Mouse (Mus musculus) lung, postnatal 0 days (tissue): ENCODE measurements around the gene Rbm28. TPM values are rescaled to one million over a fixed set of nuclear protein-coding genes. Genes with fewer than 3 reads are reported as not detected.

ENCODE experiments used
- ATAC-seq: fragments of 200-750 bp; cut with Nextera tagmentation; 2 replicates; pipeline ENCODE4 v1.8.0; 2017; ENCODE audit warnings: moderate library complexity
- DNase-seq: peaks from one replicate; pipeline ENCODE4 v3.0.0-alpha.2; 2016; ENCODE audit warnings: low spot score
- H3K27ac ChIP-seq: fragments of 300-500 bp; sonication (generic); 2 replicates; pipeline ENCODE4 v1.5.1; 2014; ENCODE audit warnings: antibody characterized with exemption, mild to moderate bottlenecking, low read length, mixed read lengths
- H3K27me3 ChIP-seq: fragments of 300-500 bp; sonication (generic); replicated peaks from 2 replicates; pipeline ENCODE4 v1.6.1; 2014; ENCODE audit warnings: low read length, mixed read lengths; ENCODE audit not compliant: insufficient read depth
- H3K36me3 ChIP-seq: fragments of 300-500 bp; sonication (generic); 2 replicates; pipeline ENCODE4 v1.6.1; 2014; ENCODE audit warnings: low read length, mixed read lengths; ENCODE audit not compliant: insufficient read depth
- H3K4me1 ChIP-seq: fragments of 300-500 bp; sonication (generic); 2 replicates; pipeline ENCODE4 v1.6.1; 2014; ENCODE audit warnings: antibody characterized with exemption, low read depth, low read length, mixed read lengths; ENCODE audit not compliant: insufficient read depth
- H3K4me2 ChIP-seq: fragments of 300-500 bp; sonication (generic); replicated peaks from 2 replicates; pipeline ENCODE4 v1.6.1; 2014; ENCODE audit warnings: low read depth, mild to moderate bottlenecking, low read length, moderate library complexity, mixed read lengths
- H3K4me3 ChIP-seq: fragments of 300-500 bp; sonication (generic); 2 replicates; pipeline ENCODE4 v1.5.1; 2014; ENCODE audit warnings: low read depth, low read length
- H3K9ac ChIP-seq: fragments of 300-500 bp; sonication (generic); replicated peaks from 2 replicates; pipeline ENCODE4 v1.6.1; 2014; ENCODE audit warnings: low read depth, mild to moderate bottlenecking
- H3K9me3 ChIP-seq: fragments of 300-500 bp; sonication (generic); 2 replicates; pipeline ENCODE4 v1.6.1; 2016; ENCODE audit warnings: low read length, mixed read lengths
- CTCF ChIP-seq: IDR thresholded peaks from 2 replicates; pipeline ENCODE4 v1.5.1; 2016; ENCODE audit warnings: antibody characterized with exemption, mild to moderate bottlenecking
- EP300 ChIP-seq: IDR thresholded peaks from 2 replicates; pipeline ENCODE4 v1.6.1; 2016; ENCODE audit warnings: antibody characterized with exemption, mild to moderate bottlenecking, control low read depth
- WGBS: fragments of 180-500 bp; shearing (Covaris S2); extraction: QIAGEN DNeasy Blood & Tissue Kit; methylation state at CpG from one replicate; pipeline ENCODE4 v1.1.7; 2014; 5-methylcytosine and 5-hydroxymethylcytosine counted together
- polyA plus RNA-seq: library from polyadenylated mRNA; unstranded; fragments of >200 nt; fragmentation: Nextera tagmentation; extraction: Ambion mirVana; gene quantifications from 2 replicates; pipeline ENCODE4 v1.2.1, GENCODE M21; 2015

Rbm28 gene
- polyA plus RNA-seq, 1 experiment from 2014 or later = 19.1 TPM

DNA sequence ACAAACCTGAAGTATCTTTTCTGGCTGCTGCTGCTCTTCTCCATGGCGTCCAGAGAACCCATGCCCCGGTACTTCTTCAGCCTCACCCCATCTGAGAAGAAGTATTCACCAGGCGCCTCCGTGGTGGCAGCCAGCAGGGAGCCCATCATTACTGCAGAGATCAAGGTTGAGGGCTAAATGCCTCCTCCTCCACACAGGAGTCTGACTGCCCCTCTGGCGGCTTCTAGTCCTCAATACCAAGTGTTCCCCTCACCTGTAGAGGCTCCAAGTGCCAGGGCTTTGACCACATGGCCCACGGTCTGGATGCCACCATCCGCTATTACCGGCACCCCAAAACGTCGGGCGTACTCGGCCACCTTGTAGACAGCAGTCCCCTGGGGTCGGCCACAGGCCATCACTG is 38.3 kb upstream of the Rbm28 start:
- TF ChIP-seq CTCF = no peak
- TF ChIP-seq EP300 = no peak
- no peak for DNase-seq
- Histone ChIP-seq H3K27me3 (no peaks in the 10 kb centered on the region), H3K36me3 (0 out of 2 replicates have a peak, but pooled peaks cover 19% of the 10 kb centered on the region), H3K4me1 (0 out of 2 replicates have a peak, but pooled peaks cover 3% of the 10 kb centered on the region), H3K4me3 (no peak overlapping the region), H3K27ac (no peak overlapping the region), H3K4me2 (no peak overlapping the region), H3K9ac (no peak overlapping the region), H3K9me3 (no peaks in the 10 kb centered on the region)
- 95% methylated on average over 13 of the region's 13 CpGs for WGBS
- no peak for ATAC-seq

DNA sequence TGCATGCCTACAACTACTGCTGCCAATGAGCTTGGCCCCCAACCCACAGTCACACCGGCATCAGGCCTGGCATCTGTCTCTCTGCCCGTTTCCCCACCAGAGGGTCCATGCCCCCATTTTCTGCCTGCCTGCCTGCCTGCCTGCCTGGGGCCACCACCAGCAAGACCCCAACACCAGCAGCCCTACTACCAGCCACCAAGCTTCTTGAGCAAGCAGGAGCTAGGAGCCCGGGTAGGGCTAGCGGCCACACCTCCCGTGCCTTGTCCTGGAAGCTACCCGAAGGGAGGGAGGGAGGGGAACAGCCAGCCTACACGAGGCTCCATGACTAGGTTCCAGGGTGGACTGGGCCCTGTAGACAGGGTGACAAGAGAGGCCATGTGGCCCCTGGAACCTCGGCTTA is 37.2 kb upstream of the Rbm28 start:
- DNase-seq = no peak

DNA sequence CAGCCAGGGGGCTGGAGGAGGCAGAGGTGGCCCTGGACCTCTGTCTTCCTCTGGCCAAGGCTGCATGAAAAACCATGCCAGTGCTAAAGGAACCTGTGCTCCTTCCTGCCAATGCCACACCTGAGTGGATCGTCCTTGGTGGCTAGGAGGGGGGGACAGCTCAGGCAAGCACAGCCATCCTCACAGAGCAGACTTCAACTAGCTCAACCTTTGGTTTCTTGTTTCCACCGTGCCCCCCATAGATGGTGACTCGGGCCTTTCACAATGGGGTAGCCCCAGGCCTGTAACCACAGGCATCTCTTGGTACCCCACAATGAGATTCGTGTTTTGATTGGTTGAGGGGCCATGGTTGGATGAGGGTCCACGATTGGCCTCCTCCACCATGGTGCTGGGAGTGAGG is 36.5 kb upstream of the Rbm28 start:
- no peaks in the 10 kb centered on the region for H3K9me3 ChIP-seq
- ATAC-seq = no peak
- no peak overlapping the region for H3K9ac ChIP-seq
- no peaks in the 10 kb centered on the region for H3K27me3 ChIP-seq
- no peak overlapping the region for H3K4me2 ChIP-seq
- no peak for DNase-seq
- 95% methylated on average over 5 of the region's 5 CpGs for WGBS
- no peak overlapping the region for H3K27ac ChIP-seq
- TF ChIP-seq CTCF (no peak), EP300 (no peak)
- 0 out of 2 replicates have a peak, but pooled peaks cover 3% of the 10 kb centered on the region for H3K4me1 ChIP-seq
- H3K36me3 ChIP-seq = 0 out of 2 replicates have a peak, but pooled peaks cover 19% of the 10 kb centered on the region
- no peak overlapping the region for H3K4me3 ChIP-seq

More for the DNA sequence above, 37.2 kb upstream of the Rbm28 start:
- Histone ChIP-seq H3K9me3 (no peaks in the 10 kb centered on the region), H3K4me1 (0 out of 2 replicates have a peak, but pooled peaks cover 3% of the 10 kb centered on the region), H3K27me3 (no peaks in the 10 kb centered on the region), H3K4me3 (no peak overlapping the region), H3K27ac (no peak overlapping the region), H3K36me3 (0 out of 2 replicates have a peak, but pooled peaks cover 19% of the 10 kb centered on the region), H3K4me2 (no peak overlapping the region), H3K9ac (no peak overlapping the region)
- WGBS = 83% methylated on average over 8 of the region's 8 CpGs
- no peak for TF ChIP-seq EP300
- no peak for TF ChIP-seq CTCF
- ATAC-seq = no peak

DNA sequence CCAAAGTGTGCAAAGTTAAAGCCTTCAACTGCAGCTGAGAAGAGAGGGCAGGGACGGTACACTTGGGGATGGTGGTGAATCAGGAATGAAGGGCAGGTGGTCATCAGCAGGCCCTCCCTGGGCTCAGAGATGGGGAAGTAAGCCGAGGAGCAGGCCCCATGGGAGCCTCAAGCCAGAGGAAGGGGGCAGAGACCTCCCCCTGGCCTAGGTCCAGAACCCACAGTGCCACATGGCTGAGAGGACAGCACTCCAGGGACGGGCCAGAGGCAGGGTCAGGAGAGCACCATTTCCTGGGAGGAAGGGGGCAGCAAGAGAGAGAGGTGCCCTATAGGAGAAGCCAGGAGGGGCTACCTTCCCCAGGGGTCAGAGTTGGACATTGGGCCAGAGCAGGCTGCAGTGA is 35.7 kb upstream of the Rbm28 start:
- no peaks in the 10 kb centered on the region for H3K27me3 ChIP-seq
- 56% methylated on average over 3 of the region's 3 CpGs for WGBS
- H3K9me3 ChIP-seq = no peaks in the 10 kb centered on the region
- no peak overlapping the region for H3K9ac ChIP-seq
- DNase-seq = no peak
- no peak overlapping the region for H3K4me2 ChIP-seq
- 0 out of 2 replicates have a peak, but pooled peaks cover 13% of the 10 kb centered on the region for H3K36me3 ChIP-seq
- ATAC-seq = no peak
- no peak for TF ChIP-seq CTCF
- no peak for TF ChIP-seq EP300
- H3K4me1 ChIP-seq = 0 out of 2 replicates have a peak, but pooled peaks cover 3% of the 10 kb centered on the region
- H3K27ac ChIP-seq = no peak overlapping the region
- H3K4me3 ChIP-seq = no peak overlapping the region

DNA sequence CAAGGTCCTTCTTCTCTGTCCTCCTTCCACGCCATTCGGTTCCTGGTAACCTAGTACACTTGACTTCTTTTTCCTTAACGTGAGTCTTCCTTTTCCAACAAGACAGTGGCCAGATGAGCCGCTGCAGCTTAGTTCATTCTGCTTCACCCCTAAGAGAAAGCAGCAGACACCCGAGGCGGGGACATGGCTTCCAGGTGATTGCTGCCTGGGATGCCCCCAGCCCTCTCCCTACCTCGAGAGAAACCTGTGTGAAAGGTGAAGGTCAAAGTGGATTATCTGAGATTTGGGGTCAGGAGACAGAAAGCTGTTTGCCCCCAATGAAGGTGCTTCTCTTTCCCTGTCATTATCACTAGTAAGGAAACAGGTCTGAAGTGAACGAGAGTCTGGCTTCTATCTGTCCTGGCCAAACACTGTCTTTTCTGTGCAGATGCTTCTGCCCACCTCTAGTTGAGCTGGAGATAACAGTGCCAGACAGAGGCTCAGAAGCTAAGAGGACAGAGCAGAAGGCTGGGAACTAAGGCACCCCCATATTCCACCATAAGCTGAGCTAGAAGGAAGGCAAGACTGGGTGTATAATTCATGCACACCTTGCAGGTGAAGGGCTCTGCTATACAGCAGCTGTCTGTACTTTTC is 34.5 kb upstream of the Rbm28 start:
- ATAC-seq (no peak), DNase-seq (no peak)
- Histone ChIP-seq H3K9me3 (no peaks in the 10 kb centered on the region), H3K36me3 (0 out of 2 replicates have a peak, but pooled peaks cover 13% of the 10 kb centered on the region), H3K4me3 (no peak overlapping the region), H3K27ac (no peak overlapping the region), H3K27me3 (no peaks in the 10 kb centered on the region), H3K9ac (no peak overlapping the region), H3K4me2 (peak overlapping the region; percentile 39; the same call in 1 of the 2 replicates), H3K4me1 (0 out of 2 replicates have a peak, but pooled peaks cover 3% of the 10 kb centered on the region)
- TF ChIP-seq CTCF (no peak), EP300 (no peak)
- WGBS = 40% methylated on average over 8 of the region's 8 CpGs

DNA sequence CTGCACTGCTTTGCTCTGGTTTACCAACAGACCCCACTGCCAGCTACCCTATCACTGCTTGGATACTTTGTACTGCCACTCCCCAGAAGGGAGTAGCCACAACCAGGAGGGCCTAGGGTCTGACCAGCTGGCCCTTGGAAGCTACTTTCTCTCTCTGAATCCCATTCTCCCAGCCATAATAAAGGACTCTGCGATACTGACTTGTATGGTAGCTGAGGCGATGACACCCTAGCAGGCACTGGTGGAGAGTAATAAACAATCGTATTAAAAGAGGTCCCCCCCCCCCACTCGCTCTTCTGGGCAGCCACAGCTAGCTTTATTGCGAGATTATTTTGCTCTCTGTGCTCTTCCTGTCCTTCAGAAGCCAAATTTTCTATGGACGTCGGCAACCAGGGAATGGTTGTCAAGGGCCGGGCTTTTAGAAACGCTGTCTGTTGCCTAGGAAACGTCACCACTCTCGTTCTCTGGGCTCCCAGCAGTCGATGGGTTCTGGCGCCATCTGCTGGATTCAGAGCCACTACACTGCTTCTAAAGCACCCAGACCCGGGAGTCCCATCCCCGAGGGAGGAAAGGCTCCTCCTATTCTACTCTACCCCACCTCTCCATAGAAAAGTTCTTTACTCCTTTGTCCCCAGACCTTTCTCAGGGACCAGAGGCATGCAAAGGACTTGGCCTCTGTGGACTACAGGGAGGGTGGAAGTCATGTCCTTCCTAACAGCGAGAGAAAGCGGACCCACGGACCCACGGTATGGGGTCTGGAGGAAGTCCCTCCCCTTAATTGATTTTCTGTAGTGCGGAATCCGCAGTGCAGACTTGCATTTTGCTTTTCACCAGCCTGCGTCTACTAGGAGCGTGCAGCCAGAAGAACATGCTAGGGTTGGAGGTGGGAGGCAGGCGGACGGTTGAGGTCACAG is 33.8 kb upstream of the Rbm28 start:
- Histone ChIP-seq H3K27ac (no peak overlapping the region), H3K36me3 (0 out of 2 replicates have a peak, but pooled peaks cover 9% of the 10 kb centered on the region), H3K4me3 (no peak overlapping the region), H3K27me3 (no peaks in the 10 kb centered on the region), H3K4me2 (peak overlapping the region; percentile 39), H3K4me1 (0 out of 2 replicates have a peak, but pooled peaks cover 3% of the 10 kb centered on the region), H3K9ac (no peak overlapping the region), H3K9me3 (no peaks in the 10 kb centered on the region)
- ATAC-seq = peak; percentile 88
- 15% methylated on average over 25 of the region's 25 CpGs for WGBS
- TF ChIP-seq CTCF = peak; percentile 92
- TF ChIP-seq EP300 = no peak
- peak; percentile 98 for DNase-seq
